Mouse (Mus musculus): Measurements from ENCODE around the gene Ntf5. TPM values are rescaled to one million over a fixed set of nuclear protein-coding genes. Genes with fewer than 3 reads are reported as not detected.

Gene Ntf5
- polyA plus RNA-seq, 1 experiment from 2014 or later: 3.9 TPM

GRCm38 (mm10) chr7:45405091-45406075 lies 8.1 kb upstream of the Ntf5 start, which contains the start of gene Kcna7:
TSS of gene Kcna7 (plus strand) at chr7:45405653.
- H3K9ac ChIP-seq (replicated peaks): peak within 1 kb of the TSS; percentile 56
- peaks cover 9% of the 10 kb centered on the region; the same call in 1 of the 2 replicates for H3K4me1 ChIP-seq (replicated peaks)
- H3K27ac ChIP-seq: no peak within 1 kb of the TSS
- peaks cover 57% of the 10 kb centered on the region for H3K27me3 ChIP-seq
- no peak for ATAC-seq (ENCODE audit: insufficient number of reproducible peaks, insufficient read depth, low FRiP score, low TSS enrichment, low read depth)
- WGBS: 13% methylated on average over 28 of the region's 28 CpGs
- 0 out of 2 replicates have a peak, but pooled peaks cover 5% of the 10 kb centered on the region for H3K9me3 ChIP-seq
- H3K4me2 ChIP-seq: peak within 1 kb of the TSS; percentile 63
- H3K4me3 ChIP-seq (replicated peaks): peak within 1 kb of the TSS; percentile 44
- H3K36me3 ChIP-seq: no peaks in the 10 kb centered on the region

GRCm38 (mm10) chr7:45406157-45407156 lies 7.0 kb upstream of the Ntf5 start:
- WGBS: 1% methylated on average over 97 of the region's 114 CpGs
- no peak for ATAC-seq (ENCODE audit: insufficient number of reproducible peaks, insufficient read depth, low FRiP score, low TSS enrichment, low read depth)
- 0 out of 2 replicates have a peak, but pooled peaks cover 5% of the 10 kb centered on the region for H3K9me3 ChIP-seq

GRCm38 (mm10) chr7:45407836-45408235 lies 5.7 kb upstream of the Ntf5 start:
- no peak overlapping the region for H3K4me2 ChIP-seq
- no peak overlapping the region for H3K27ac ChIP-seq
- 82% methylated on average over 10 of the region's 10 CpGs for WGBS
- ATAC-seq (ENCODE audit: insufficient number of reproducible peaks, insufficient read depth, low FRiP score, low TSS enrichment, low read depth): no peak
- H3K36me3 ChIP-seq: no peaks in the 10 kb centered on the region
- H3K9me3 ChIP-seq: 0 out of 2 replicates have a peak, but pooled peaks cover 5% of the 10 kb centered on the region
- H3K4me1 ChIP-seq (replicated peaks): peaks cover 9% of the 10 kb centered on the region; the same call in 1 of the 2 replicates
- no peak overlapping the region for H3K4me3 ChIP-seq (replicated peaks)
- H3K9ac ChIP-seq (replicated peaks): no peak overlapping the region
- H3K27me3 ChIP-seq: peaks cover 80% of the 10 kb centered on the region

More at GRCm38 (mm10) chr7:45406157-45407156, 7.0 kb upstream of the Ntf5 start:
- H3K27ac ChIP-seq: no peak overlapping the region
- H3K9ac ChIP-seq (replicated peaks): peak overlapping the region; percentile 56
- H3K27me3 ChIP-seq: peaks cover 68% of the 10 kb centered on the region
- H3K4me1 ChIP-seq (replicated peaks): peaks cover 9% of the 10 kb centered on the region; the same call in 1 of the 2 replicates
- peak overlapping the region; percentile 44 for H3K4me3 ChIP-seq (replicated peaks)
- peak overlapping the region; percentile 63 for H3K4me2 ChIP-seq
- H3K36me3 ChIP-seq: no peaks in the 10 kb centered on the region

- WGBS: 72% methylated on average over 7 of the region's 7 CpGs
- ATAC-seq (ENCODE audit: insufficient number of reproducible peaks, insufficient read depth, low FRiP score, low TSS enrichment, low read depth): no peak
- peaks cover 13% of the 10 kb centered on the region for H3K4me1 ChIP-seq (replicated peaks)
- no peaks in the 10 kb centered on the region for H3K36me3 ChIP-seq
- H3K9ac ChIP-seq (replicated peaks): no peak overlapping the region
- peaks cover 86% of the 10 kb centered on the region for H3K27me3 ChIP-seq
- no peak overlapping the region for H3K4me3 ChIP-seq (replicated peaks)
- H3K4me2 ChIP-seq: no peak overlapping the region
- 0 out of 2 replicates have a peak, but pooled peaks cover 5% of the 10 kb centered on the region for H3K9me3 ChIP-seq
- no peak overlapping the region for H3K27ac ChIP-seq
Observed at GRCm38 (mm10) chr7:45408351-45408750, 5.1 kb upstream of the Ntf5 start.

- WGBS: 86% methylated on average over 17 of the region's 17 CpGs
- no peak for ATAC-seq (ENCODE audit: insufficient number of reproducible peaks, insufficient read depth, low FRiP score, low TSS enrichment, low read depth)
Observed at GRCm38 (mm10) chr7:45408949-45409348, 4.5 kb upstream of the Ntf5 start.

GRCm38 (mm10) chr7:45409497-45410163 lies 3.9 kb upstream of the Ntf5 start:
- Histone ChIP-seq H3K27ac (no peak overlapping the region), H3K27me3 (peaks cover 98% of the 10 kb centered on the region), H3K4me3 (replicated peaks) (no peak overlapping the region), H3K4me2 (no peak overlapping the region), H3K9me3 (0 out of 2 replicates have a peak, but pooled peaks cover 5% of the 10 kb centered on the region), H3K36me3 (no peaks in the 10 kb centered on the region), H3K9ac (replicated peaks) (no peak overlapping the region), H3K4me1 (replicated peaks) (peaks cover 25% of the 10 kb centered on the region)
- ATAC-seq (ENCODE audit: insufficient number of reproducible peaks, insufficient read depth, low FRiP score, low TSS enrichment, low read depth): no peak
- WGBS: 80% methylated on average over 8 of the region's 8 CpGs

More at GRCm38 (mm10) chr7:45408949-45409348, 4.5 kb upstream of the Ntf5 start:
- H3K27ac ChIP-seq: no peak overlapping the region
- peaks cover 19% of the 10 kb centered on the region for H3K4me1 ChIP-seq (replicated peaks)
- no peaks in the 10 kb centered on the region for H3K36me3 ChIP-seq
- H3K9ac ChIP-seq (replicated peaks): no peak overlapping the region
- no peak overlapping the region for H3K4me2 ChIP-seq
- 0 out of 2 replicates have a peak, but pooled peaks cover 5% of the 10 kb centered on the region for H3K9me3 ChIP-seq
- no peak overlapping the region for H3K4me3 ChIP-seq (replicated peaks)
- H3K27me3 ChIP-seq: peaks cover 92% of the 10 kb centered on the region

GRCm38 (mm10) chr7:45412421-45412820 lies 1.1 kb upstream of the Ntf5 start:
- 0 out of 2 replicates have a peak, but pooled peaks cover under 1% of the 10 kb centered on the region for H3K9me3 ChIP-seq
- no peak overlapping the region for H3K4me3 ChIP-seq (replicated peaks)
- no peak overlapping the region for H3K27ac ChIP-seq
- no peak overlapping the region for H3K9ac ChIP-seq (replicated peaks)
- peaks cover 25% of the 10 kb centered on the region for H3K4me1 ChIP-seq (replicated peaks)
- no peak for ATAC-seq (ENCODE audit: insufficient number of reproducible peaks, insufficient read depth, low FRiP score, low TSS enrichment, low read depth)
- no peaks in the 10 kb centered on the region for H3K36me3 ChIP-seq
- H3K27me3 ChIP-seq: peaks cover 99% of the 10 kb centered on the region
- WGBS: 82% methylated on average over 2 of the region's 2 CpGs
- H3K4me2 ChIP-seq: no peak overlapping the region

- H3K27ac ChIP-seq: peak overlapping the region; percentile 41; the same call in 1 of the 2 replicates
Observed at GRCm38 (mm10) chr7:45413864-45414739, 607 bp downstream of the Ntf5 start.

GRCm38 (mm10) chr7:45414740-45415224 lies 1.3 kb downstream of the Ntf5 start:
- WGBS: 42% methylated on average over 12 of the region's 12 CpGs
- peak overlapping the region; percentile 84; the same call in 1 of the 2 replicates for H3K4me2 ChIP-seq
- no peaks in the 10 kb centered on the region for H3K36me3 ChIP-seq
- peaks cover 99% of the 10 kb centered on the region for H3K27me3 ChIP-seq
- H3K4me3 ChIP-seq (replicated peaks): 0 out of 2 replicates have a peak overlapping the region, but pooled peaks have one; percentile 58
- ATAC-seq (ENCODE audit: insufficient number of reproducible peaks, insufficient read depth, low FRiP score, low TSS enrichment, low read depth): no peak
- peaks cover 38% of the 10 kb centered on the region for H3K4me1 ChIP-seq (replicated peaks)
- H3K9ac ChIP-seq (replicated peaks): no peak overlapping the region
- H3K27ac ChIP-seq: no peak overlapping the region
- no peaks in the 10 kb centered on the region for H3K9me3 ChIP-seq

More at GRCm38 (mm10) chr7:45413864-45414739, 607 bp downstream of the Ntf5 start:
- no peaks in the 10 kb centered on the region for H3K9me3 ChIP-seq
- peaks cover 36% of the 10 kb centered on the region for H3K4me1 ChIP-seq (replicated peaks)
- H3K4me3 ChIP-seq (replicated peaks): peak overlapping the region; percentile 58
- 0 out of 2 replicates have a peak, but pooled peaks have one; percentile 7 for ATAC-seq (ENCODE audit: insufficient number of reproducible peaks, insufficient read depth, low FRiP score, low TSS enrichment, low read depth)
- H3K27me3 ChIP-seq: peaks cover 99% of the 10 kb centered on the region
- WGBS: under 1% methylated on average over 27 of the region's 27 CpGs
- H3K4me2 ChIP-seq: peak overlapping the region; percentile 84
- H3K36me3 ChIP-seq: no peaks in the 10 kb centered on the region
- H3K9ac ChIP-seq (replicated peaks): peak overlapping the region; percentile 68

Measured in limb, embryonic 12.5 days (tissue).